Mouse (Mus musculus) liver, embryonic 15.5 days (tissue): ENCODE measurements at regions not wholly inside any gene's neighbourhood (a gene's known extent, or its start where the extent isn't known, plus 50 kb on each side); places are given as distances from the start of the nearest gene placed in this dataset.
A peak's percentile ranks its signal among the peaks of the same experiment; 100 is the strongest.

Source experiments
- ATAC-seq: fragments of 200-750 bp; cut with Nextera tagmentation; 2 replicates; pipeline ENCODE4 v1.8.0; 2017; ENCODE audit warnings: moderate number of reproducible peaks, mild to moderate bottlenecking, moderate library complexity; ENCODE audit not compliant: insufficient read depth
- H3K27ac ChIP-seq: fragments of 300-500 bp; sonication (generic); replicated peaks from 2 replicates; pipeline ENCODE4 v1.5.1; 2015; ENCODE audit warnings: mild to moderate bottlenecking, inconsistent platforms
- H3K27me3 ChIP-seq: fragments of 300-500 bp; sonication (generic); 2 replicates; pipeline ENCODE4 v1.6.1; 2015; ENCODE audit warnings: mild to moderate bottlenecking, inconsistent platforms
- H3K36me3 ChIP-seq: fragments of 300-500 bp; sonication (generic); replicated peaks from 2 replicates; pipeline ENCODE4 v1.6.1; 2015; ENCODE audit warnings: moderate library complexity, mild to moderate bottlenecking, inconsistent platforms
- H3K4me1 ChIP-seq: fragments of 300-500 bp; sonication (generic); replicated peaks from 2 replicates; pipeline ENCODE4 v1.6.1; 2015; ENCODE audit warnings: inconsistent platforms
- H3K4me2 ChIP-seq: fragments of 300-500 bp; sonication (generic); 2 replicates; pipeline ENCODE4 v1.6.1; 2015; ENCODE audit warnings: moderate library complexity, mild to moderate bottlenecking, inconsistent platforms
- H3K4me3 ChIP-seq: fragments of 300-500 bp; sonication (generic); replicated peaks from 2 replicates; pipeline ENCODE4 v1.5.1; 2015; ENCODE audit warnings: mild to moderate bottlenecking, inconsistent platforms
- H3K9ac ChIP-seq: fragments of 300-500 bp; sonication (generic); 2 replicates; pipeline ENCODE4 v1.6.1; 2015; ENCODE audit warnings: moderate library complexity, mild to moderate bottlenecking, inconsistent platforms
- H3K9me3 ChIP-seq: fragments of 300-500 bp; sonication (generic); replicated peaks from 2 replicates; pipeline ENCODE4 v1.6.1; 2016; ENCODE audit warnings: inconsistent platforms
- WGBS: fragments of 180-500 bp; shearing (Covaris S2); methylation state at CpG from one replicate; pipeline ENCODE4 v1.1.7; 2015; ENCODE audit warnings: mixed read lengths; ENCODE audit not compliant: insufficient replicate concordance; 5-methylcytosine and 5-hydroxymethylcytosine counted together

GRCm38 (mm10) chr1:128643316-128643776, 51.3 kb upstream of the Cxcr4 start:
- Histone ChIP-seq H3K4me2 (no peak overlapping the region), H3K4me3 (no peak overlapping the region), H3K36me3 (no peaks in the 10 kb centered on the region), H3K9me3 (no peaks in the 10 kb centered on the region), H3K27me3 (no peaks in the 10 kb centered on the region), H3K4me1 (no peaks in the 10 kb centered on the region), H3K27ac (no peak overlapping the region), H3K9ac (no peak overlapping the region)
- WGBS: 29% methylated on average over 4 of the region's 4 CpGs
- no peak for ATAC-seq

GRCm38 (mm10) chr1:128642212-128642611, 50.1 kb upstream of the Cxcr4 start:
- Histone ChIP-seq H3K4me1 (no peaks in the 10 kb centered on the region), H3K4me3 (no peak overlapping the region), H3K27me3 (no peaks in the 10 kb centered on the region), H3K4me2 (no peak overlapping the region), H3K36me3 (no peaks in the 10 kb centered on the region), H3K9me3 (no peaks in the 10 kb centered on the region), H3K9ac (no peak overlapping the region), H3K27ac (no peak overlapping the region)
- ATAC-seq: 0 out of 2 replicates have a peak, but pooled peaks have one; percentile 22
- WGBS: 37% methylated on average over 2 of the region's 2 CpGs
